26 mouse cellular contexts compared by ENCODE assay signal in genomic region chr2:171586853-171587220, GRCm38 (mm10).
DNase-seq lines count a peak whose midpoint lies in the region; ATAC-seq and TF ChIP-seq lines count a peak whose summit lies in the region.
"Had no signal": no experiment of that assay in that cellular context is flagged by ENCODE, and none has a peak within 500 bp of the region (broad histone marks: within the 10 kb centered on the region; RNA-seq: fewer than 3 reads in every experiment).

No protein-coding gene starts in this region.

- peak; percentile 7 for DNase-seq in kidney, adult 11 months
- peak; percentile 15 to 45 for DNase-seq in kidney, postnatal 25 days
- no peak for DNase-seq in urinary bladder, adult 2 months (ENCODE audit: low spot score)
- DNase-seq in left cerebral cortex, adult 8-10 months (ENCODE audit: low spot score in 2 of 2), result no peak
- no peak for DNase-seq in left cerebral cortex, postnatal 36 days (ENCODE audit: low spot score in 2 of 2)
- DNase-seq: adrenal gland, postnatal 25 days; cerebellum, adult 9-11 months; forebrain, postnatal 0 days; gastrocnemius, postnatal 14 days; heart, postnatal 14 days; lung, postnatal 14 days; thymus, adult 2 months; thymus, postnatal 4 days had no signal

- no peaks in the 10 kb centered on the region for H3K4me1 ChIP-seq in intestine, embryonic 15.5 days (replicated peaks)
- no peaks in the 10 kb centered on the region for H3K4me1 ChIP-seq in intestine, postnatal 0 days (replicated peaks; ENCODE audit: control insufficient read depth, insufficient read depth, low read length)
- no peaks in the 10 kb centered on the region for H3K4me1 ChIP-seq in kidney, embryonic 14.5 days (ENCODE audit: control insufficient read depth, insufficient read depth, low read length)
- H3K4me1 ChIP-seq: liver, embryonic 12.5 days had no signal

- no peak overlapping the region for H3K4me2 ChIP-seq in intestine, embryonic 15.5 days (replicated peaks)
- H3K4me2 ChIP-seq in intestine, postnatal 0 days (replicated peaks; ENCODE audit: low read depth), result no peak overlapping the region
- no peak overlapping the region for H3K4me2 ChIP-seq in kidney, embryonic 14.5 days (replicated peaks; ENCODE audit: low read depth, low read length)
- H3K4me2 ChIP-seq: heart, embryonic 13.5 days; limb, embryonic 13.5 days; liver, embryonic 12.5 days; midbrain, embryonic 15.5 days had no signal

- 85% methylated on average over 4 of the region's 4 CpGs for WGBS in intestine, embryonic 15.5 days
- WGBS in intestine, postnatal 0 days, result 80% methylated on average over 4 of the region's 4 CpGs
- 73% methylated on average over 4 of the region's 4 CpGs for WGBS in kidney, embryonic 14.5 days

- H3K27me3 ChIP-seq in intestine, embryonic 15.5 days (replicated peaks), result no peaks in the 10 kb centered on the region
- no peaks in the 10 kb centered on the region for H3K27me3 ChIP-seq in intestine, postnatal 0 days (replicated peaks; ENCODE audit: control insufficient read depth, insufficient read depth, low read length)
- H3K27me3 ChIP-seq in kidney, embryonic 14.5 days (ENCODE audit: control insufficient read depth, insufficient read depth, low read length), result no peaks in the 10 kb centered on the region
- H3K27me3 ChIP-seq: heart, embryonic 13.5 days; hindbrain, embryonic 15.5 days; limb, embryonic 13.5 days; liver, embryonic 12.5 days; midbrain, embryonic 15.5 days had no signal

- no peak overlapping the region for H3K27ac ChIP-seq in intestine, embryonic 15.5 days
- no peak overlapping the region for H3K27ac ChIP-seq in intestine, postnatal 0 days (ENCODE audit: low read depth, low read length)
- H3K27ac ChIP-seq in kidney, embryonic 14.5 days (ENCODE audit: low read depth, low read length), result no peak overlapping the region
- H3K27ac ChIP-seq: forebrain, embryonic 10.5 days; heart, adult 2 months; heart, embryonic 13.5 days; hindbrain, embryonic 15.5 days; limb, embryonic 13.5 days; liver, embryonic 12.5 days; stomach, postnatal 0 days had no signal

- H3K4me3 ChIP-seq in intestine, embryonic 15.5 days (replicated peaks), result no peak overlapping the region
- H3K4me3 ChIP-seq in intestine, postnatal 0 days (ENCODE audit: low read depth, low read length), result no peak overlapping the region
- H3K4me3 ChIP-seq in kidney, embryonic 14.5 days (ENCODE audit: low read length), result no peak overlapping the region
- H3K4me3 ChIP-seq: forebrain, embryonic 10.5 days; heart, adult 2 months; heart, embryonic 13.5 days; hindbrain, embryonic 15.5 days; limb, embryonic 13.5 days; liver, embryonic 12.5 days; midbrain, embryonic 15.5 days; myocyte had no signal

- peak; percentile 41; the same call in 1 of the 2 replicates for ATAC-seq in intestine, embryonic 15.5 days
- ATAC-seq in intestine, postnatal 0 days, result no peak
- peak; percentile 71; the same call in 1 of the 2 replicates for ATAC-seq in kidney, embryonic 14.5 days (ENCODE audit: low FRiP score, low TSS enrichment)
- ATAC-seq: CD4-positive, CD25-positive, alpha-beta regulatory T cell, adult 4 months; liver, embryonic 12.5 days had no signal

- H3K9ac ChIP-seq in intestine, embryonic 15.5 days, result no peak overlapping the region
- no peak overlapping the region for H3K9ac ChIP-seq in intestine, postnatal 0 days (ENCODE audit: low read depth, low read length)
- H3K9ac ChIP-seq in kidney, embryonic 14.5 days (ENCODE audit: low read depth, low read length), result no peak overlapping the region
- H3K9ac ChIP-seq: forebrain, postnatal 0 days; heart, embryonic 13.5 days; hindbrain, embryonic 15.5 days; limb, embryonic 13.5 days; liver, embryonic 12.5 days; midbrain, embryonic 15.5 days had no signal

- H3K9me3 ChIP-seq in intestine, embryonic 15.5 days, result no peaks in the 10 kb centered on the region
- no peaks in the 10 kb centered on the region for H3K9me3 ChIP-seq in intestine, postnatal 0 days (ENCODE audit: control insufficient read depth)
- no peaks in the 10 kb centered on the region for H3K9me3 ChIP-seq in kidney, embryonic 14.5 days (ENCODE audit: control insufficient read depth, low read length)
- H3K9me3 ChIP-seq: forebrain, embryonic 10.5 days; heart, embryonic 13.5 days; hindbrain, embryonic 15.5 days; limb, embryonic 13.5 days; liver, embryonic 12.5 days; midbrain, embryonic 15.5 days had no signal

- intact Hi-C loops in left cerebral cortex, postnatal 36 days (cut with DNase I), result no loop called here

- H3K36me3 ChIP-seq in intestine, embryonic 15.5 days, result no peaks in the 10 kb centered on the region
- H3K36me3 ChIP-seq in intestine, postnatal 0 days (ENCODE audit: control insufficient read depth, insufficient read depth), result no peaks in the 10 kb centered on the region
- no peaks in the 10 kb centered on the region for H3K36me3 ChIP-seq in kidney, embryonic 14.5 days (ENCODE audit: control insufficient read depth, insufficient read depth, low read length)
- H3K36me3 ChIP-seq: forebrain, embryonic 10.5 days; heart, embryonic 13.5 days; hindbrain, embryonic 15.5 days; limb, embryonic 13.5 days; liver, embryonic 12.5 days; midbrain, embryonic 15.5 days had no signal

- no peak for TF ChIP-seq CTCF in intestine, postnatal 0 days (IDR thresholded peaks at IDR 0.05; ENCODE audit: low read depth)

Comparison
In these comparisons a context has a peak if more than half of its experiments do, and no peak if none do; other contexts are left out.
1. DNase-seq: peak in kidney, adult 11 months (single experiment) and kidney, postnatal 25 days (2 of 2); none in urinary bladder, adult 2 months (single experiment), left cerebral cortex, adult 8-10 months (0 of 2) and left cerebral cortex, postnatal 36 days (0 of 2).